Mouse (Mus musculus) urinary bladder, adult 2 months (tissue): ENCODE measurements around the gene Pros1. TPM values are rescaled to one million over a fixed set of nuclear protein-coding genes. Genes with fewer than 3 reads are reported as not detected.

Source experiments
- polyA plus RNA-seq: library from polyadenylated mRNA; depleted of rRNA; stranded (reverse); fragments of >200 nt; gene quantifications from 2 replicates; pipeline ENCODE4 v1.2.3, GENCODE M21; 2012; rRNA removed

Gene Pros1
- polyA plus RNA-seq, 1 experiment = 29.9 TPM

Other genes with a start within 250 kb of the Pros1 start
- 8.2 and 8.9 TPM in 2 replicates for gene Nsun3, start 67.5 kb upstream of the Pros1 start, polyA plus RNA-seq
- gene Stx19, start 39.6 kb upstream of the Pros1 start, polyA plus RNA-seq = 0.45 and 0.52 TPM in 2 replicates
- gene Arl13b, start 7.3 kb upstream of the Pros1 start, polyA plus RNA-seq = 13.1 and 15.1 TPM in 2 replicates